Mouse (Mus musculus) spleen, embryonic (tissue): ENCODE results near the gene Abat.

Source experiments
- CTCF ChIA-PET: fragments of 350-600 bp; sonication (Branson Sonifier 250); formaldehyde crosslinking; loops from one replicate; lab custom pipeline; 2022; lab: Charles Lee

The Abat gene

DNA sequence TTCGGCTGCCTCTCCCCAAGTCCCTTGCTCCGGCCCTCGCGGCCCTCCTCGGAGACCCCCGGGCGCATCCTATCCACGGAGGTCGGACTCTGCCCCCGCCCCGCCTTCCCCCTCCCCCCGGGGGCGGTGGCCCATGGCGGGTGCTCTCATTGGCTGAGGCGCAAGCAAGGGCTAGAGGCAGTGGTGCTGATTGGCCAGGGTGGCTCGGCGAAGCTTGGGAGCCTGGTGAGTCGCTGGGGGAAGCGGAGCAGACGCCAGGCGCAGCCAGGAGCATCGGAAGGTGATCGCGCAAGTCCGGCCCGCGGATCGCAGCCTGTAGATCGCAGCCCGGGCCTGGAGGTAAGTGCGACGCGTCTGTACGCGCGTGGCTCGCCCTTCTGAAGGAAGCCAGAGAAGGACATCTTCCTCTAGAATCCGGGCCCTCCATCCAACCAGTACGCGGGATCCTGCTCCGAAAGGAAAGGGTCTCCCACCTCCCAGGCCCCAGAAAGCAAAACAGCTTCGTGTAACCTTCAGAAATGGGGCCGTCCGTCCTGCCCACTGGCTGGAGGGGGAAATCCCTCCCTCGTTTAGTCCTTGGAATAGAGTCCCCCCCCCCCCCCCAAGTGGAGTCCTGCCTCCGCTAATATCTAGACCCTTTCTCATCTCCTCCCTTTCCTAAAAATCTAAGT is at the start of gene Abat:
Gene Abat (plus strand): TSS at position 194 of the 671 bp plus-strand sequence.
- CTCF ChIA-PET = no interaction called here

DNA sequence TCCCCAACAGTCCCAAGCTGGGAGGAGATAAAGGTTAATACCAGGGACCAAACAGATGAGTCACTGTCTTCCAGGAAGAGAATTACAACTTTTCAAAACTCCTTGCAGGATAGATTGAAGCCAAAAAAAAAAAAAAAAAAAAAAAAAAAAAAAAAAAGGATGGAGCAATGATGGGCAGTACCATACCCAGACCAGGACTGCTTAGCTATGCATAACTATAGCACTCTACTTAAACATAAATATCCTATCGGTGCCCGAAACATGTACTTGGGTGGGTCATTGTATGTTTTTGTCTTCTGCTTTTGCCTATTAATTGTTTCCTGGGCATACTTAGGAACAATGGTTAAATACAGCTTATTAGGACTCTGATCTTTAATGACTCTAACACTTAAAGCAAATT is 43.1 kb upstream of the Abat start:
- CTCF ChIA-PET = interaction anchor here (0.6 to 0.7 kb wide), 2 partner anchors 10 to 13 kb away, joined by 6 to 11 read pairs; no protein-coding TSS in a partner anchor

DNA sequence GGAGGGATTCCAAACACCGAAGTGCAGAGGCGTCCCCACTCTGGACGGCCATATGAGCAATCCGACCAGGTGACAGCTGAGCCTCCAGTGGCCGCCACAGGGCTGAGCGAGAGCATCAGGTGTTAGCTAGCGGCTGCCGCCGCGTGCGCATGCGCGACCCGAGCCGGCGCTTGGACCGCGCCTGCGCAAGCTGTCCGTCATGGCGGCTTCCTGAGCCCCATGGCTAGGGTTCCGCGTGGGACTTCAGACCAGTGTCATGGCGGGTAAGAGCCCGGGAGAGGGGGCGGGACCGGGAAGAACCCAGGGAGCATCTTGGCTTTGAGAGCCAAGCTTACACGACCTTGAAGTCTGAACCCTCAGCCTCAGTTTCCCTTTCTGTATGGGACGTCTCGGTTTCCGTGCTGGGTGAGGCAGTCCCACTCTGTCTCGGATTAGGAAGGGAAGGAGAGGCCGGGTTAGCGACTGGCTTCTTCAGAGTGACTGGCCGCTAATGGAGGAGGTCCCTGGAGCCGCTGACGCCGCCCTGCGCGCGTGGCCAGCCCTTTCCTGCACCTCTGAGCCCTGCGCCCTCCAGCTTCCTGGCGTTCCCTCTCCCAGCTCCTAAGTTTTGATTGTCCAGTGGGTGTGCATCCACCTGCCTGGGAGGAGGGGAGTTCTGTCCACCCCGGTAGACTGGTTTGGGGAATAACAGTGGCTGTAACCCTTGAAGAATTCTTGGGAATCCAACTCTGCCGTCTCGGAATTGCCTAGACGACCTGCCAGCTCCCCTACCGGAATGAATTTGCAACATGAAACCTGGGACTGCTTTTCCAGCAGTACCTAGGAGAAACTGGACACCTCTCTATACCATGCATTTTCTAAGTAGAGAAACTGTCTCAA is 42.4 kb upstream of the Abat start, which contains the start of gene Mettl22:
Gene Mettl22 (plus strand): TSS at position 186 of the 879 bp plus-strand sequence.
- CTCF ChIA-PET = interaction anchor here (0.6 to 0.7 kb wide), 2 partner anchors 9 to 14 kb away, joined by 6 to 11 read pairs; no protein-coding TSS in a partner anchor

DNA sequence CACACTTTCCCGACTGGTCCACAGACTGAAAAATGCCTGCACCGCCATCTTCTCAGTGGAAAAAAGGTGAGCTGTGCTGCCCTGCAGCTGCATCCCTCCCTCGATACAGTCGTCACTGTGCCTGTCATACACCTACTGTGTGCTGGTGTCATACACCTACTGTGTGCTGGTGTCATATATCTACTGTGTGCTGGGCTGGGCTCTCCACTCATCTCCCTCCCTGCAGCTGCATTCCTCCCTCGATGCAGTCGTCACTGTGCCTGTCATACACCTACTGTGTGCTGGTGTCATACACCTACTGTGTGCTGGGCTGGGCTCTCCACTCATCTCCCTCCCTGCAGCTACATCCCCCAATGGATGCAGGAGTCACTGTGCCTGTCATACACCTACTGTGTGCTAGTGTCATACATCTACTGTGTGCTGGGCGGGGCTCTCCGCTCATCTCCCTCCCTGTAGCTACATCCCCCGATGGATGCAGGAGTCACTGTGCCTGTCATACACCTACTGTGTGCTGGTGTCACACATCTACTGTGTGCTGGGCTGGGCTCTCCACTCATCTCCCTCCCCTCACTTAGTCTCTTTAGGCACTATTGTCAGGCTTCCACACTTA is 25.7 kb upstream of the Abat start:
- CTCF ChIA-PET = no interaction called here

DNA sequence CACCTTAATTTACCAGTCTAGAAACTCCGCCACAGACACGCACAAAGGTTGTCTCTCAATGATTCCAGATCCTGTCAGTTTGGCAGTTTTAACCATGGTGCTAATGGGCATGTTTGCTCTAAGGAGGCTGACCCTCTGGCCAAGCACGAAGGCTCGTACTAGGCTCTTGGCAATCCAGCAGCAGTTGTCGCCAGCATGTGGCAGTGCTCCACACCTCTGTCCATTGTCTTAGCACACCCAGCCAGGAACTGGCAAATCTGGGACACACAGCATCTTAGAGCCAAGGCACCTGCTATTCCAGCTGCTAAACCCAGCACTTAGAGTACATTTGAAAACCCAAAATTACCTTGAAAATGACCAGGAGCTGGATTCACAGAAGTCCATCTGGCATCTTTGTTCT is 23.9 kb upstream of the Abat start:
- CTCF ChIA-PET = no interaction called here

DNA sequence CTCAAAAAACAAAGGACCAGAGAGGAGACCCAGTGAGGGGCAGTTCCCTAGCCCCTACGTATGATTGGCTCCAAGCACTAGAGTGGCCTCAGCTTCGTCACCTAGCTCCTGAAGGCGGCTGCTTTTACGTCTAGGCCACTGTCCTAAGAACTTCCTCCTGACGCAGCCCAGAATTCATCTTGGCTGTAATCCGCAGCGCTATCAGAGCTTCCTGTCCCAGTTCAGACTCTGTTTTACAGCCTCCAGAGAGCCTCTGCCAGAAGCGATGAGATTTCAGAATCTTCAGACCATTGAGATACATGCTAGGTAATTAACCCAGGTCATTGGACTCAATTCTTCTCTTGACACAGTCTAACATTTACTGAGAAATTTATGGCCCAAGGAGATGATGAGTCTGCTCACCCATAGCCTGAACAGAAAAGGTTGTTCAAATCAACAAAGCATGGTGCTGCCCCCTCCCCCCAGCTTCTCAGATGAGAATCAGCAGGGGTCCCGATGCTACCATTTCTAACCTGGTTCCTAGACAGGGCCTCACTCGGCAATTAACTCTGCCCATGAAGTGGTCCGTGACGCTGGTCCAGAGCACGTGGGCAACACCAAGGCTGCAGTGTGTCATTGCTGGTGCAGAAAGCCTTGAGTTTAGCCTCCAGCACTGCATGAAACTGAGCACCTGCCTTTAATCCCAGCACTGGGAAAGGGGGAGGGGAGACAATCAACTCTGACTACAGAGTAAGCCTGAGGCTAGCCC is 21.3 kb upstream of the Abat start:
- CTCF ChIA-PET = no interaction called here

DNA sequence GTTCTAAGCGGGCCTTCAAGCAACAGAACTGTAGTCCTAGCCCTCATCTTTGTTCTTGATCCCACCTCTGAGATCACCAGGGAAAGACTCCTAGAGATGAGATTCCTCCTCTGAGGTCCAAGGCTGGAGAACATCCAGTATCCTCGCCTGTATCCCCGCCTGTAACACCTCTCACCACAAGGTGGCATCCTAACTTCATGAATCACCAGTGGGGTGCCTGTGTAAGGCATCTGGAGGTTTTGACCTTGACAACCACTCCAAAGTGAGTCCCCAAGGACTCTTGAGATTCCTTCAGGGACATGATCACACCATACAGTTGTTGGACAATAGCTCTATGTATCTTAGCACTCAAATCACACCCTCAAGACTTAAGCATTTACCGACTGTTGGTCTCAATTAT is 19.0 kb upstream of the Abat start:
- CTCF ChIA-PET = interaction anchor here (0.6 to 1.7 kb wide), 2 partner anchors 180 to 357 kb away, joined by 5 to 14 read pairs; no protein-coding TSS in a partner anchor

DNA sequence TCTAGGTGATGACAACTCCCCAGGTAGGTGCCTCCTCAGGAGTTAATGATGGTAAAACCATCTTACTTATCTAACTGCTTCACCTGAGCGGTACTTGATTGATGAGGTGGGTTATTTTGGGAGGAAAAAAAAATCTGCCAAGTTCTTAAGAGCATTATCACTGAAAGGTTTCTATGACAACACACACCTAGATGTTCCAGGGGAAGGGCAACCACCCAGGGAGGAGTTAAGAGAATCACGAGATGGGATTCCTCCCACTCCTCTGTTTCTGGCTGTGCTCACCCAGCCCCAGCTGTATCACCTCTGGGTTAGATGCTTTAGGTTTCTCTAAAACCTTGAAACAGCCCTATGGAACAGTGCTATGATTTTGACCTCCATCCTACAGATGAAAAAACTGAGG is 16.3 kb upstream of the Abat start:
- CTCF ChIA-PET = no interaction called here

DNA sequence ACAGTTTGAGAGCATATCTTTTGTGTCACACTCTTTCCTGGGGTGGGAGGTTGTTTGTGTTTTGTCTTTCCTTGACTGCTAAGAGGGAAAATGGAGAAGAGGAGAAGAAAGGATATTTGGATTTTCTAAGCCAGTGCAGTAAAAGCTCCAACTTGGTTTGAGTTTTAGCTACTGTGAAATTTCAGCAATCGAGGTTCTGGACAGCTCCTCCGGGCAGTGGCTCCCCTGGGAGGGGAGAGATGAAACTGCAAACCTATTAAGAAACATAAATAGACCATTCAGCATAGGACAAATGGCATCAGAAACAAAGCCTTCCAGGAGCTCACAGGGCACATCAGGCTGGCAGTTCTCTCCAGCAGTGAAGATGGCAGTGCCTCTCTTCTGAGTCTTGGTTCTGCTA is 9.0 kb upstream of the Abat start:
- CTCF ChIA-PET = no interaction called here

DNA sequence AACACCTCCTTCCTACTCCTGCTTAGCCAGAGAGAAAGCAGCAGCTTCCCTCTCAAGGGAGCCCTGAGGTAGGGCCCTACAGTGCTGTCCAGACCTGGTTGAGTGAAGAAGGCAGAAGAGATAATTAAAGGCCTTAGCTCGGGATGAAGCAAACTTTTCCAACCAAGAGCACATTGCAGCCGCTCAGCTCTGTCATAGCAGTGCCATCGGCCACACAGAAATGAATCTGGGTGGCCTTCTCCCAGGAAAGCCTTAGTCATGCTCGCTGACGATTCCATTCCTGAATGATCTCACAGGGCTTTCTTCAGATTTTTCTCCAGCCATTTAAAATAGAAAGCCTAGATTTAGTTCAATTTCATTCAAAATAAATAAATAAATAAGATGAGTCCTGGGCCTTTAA is 3.3 kb upstream of the Abat start:
- CTCF ChIA-PET = no interaction called here

DNA sequence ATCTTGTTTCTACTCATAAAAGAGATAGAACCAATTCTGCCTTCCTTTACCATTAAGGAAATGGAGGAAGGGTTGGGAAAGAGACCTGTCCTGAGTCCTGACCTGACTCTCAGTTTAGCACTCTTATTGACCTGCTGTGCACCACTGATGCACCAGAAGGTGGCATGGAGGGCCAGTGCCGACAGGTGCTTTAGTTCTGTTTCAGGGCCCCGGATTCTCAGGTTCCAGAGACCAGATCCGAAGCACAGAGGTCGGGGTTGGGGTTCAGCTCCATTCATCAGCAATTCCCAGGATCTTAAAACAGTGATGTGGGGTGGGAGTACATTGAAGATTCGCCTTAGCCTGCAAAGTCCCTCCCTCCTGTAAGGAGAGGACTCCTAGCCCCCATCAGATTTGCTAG is 399 bp upstream of the Abat start:
- CTCF ChIA-PET = no interaction called here

DNA sequence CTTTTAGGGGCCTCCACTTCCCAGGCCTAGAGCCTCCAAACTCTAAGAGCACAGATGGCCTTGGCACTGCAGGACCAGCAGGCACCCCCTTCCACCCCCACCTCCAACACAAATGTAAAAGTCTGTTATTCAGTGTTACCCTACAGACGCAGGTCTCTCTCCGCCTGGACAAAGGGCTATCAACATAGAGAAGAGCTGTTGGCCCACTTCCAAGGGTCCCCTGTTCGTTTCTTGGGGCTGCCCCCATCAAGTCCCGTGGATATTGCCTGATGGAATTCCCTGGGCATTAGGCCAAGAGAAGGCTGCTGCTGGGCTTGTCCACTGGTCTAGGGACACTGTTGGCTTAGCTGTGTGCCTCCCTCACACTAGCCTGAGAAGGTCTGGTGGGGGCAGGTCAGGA is 951 bp downstream of the Abat start:
- CTCF ChIA-PET = no interaction called here

DNA sequence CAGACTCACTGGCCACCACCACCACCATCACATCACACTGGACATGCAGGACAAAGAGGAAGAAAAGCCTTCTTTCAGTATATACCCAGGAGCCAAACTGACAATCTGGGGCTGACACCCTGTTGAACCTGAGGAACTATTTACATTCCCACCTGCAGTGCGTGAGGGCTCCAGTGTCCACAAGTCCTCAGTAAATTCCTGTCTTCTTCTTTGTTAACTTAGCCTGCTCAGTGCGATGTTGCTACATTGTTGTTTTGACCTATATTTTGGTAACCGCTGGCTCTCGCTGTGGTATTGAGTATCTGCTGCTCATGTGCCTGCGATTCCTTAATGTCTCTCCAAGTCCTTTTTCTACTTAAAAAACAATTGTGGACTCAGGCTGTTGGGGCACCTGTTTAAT is 7.3 kb downstream of the Abat start:
- CTCF ChIA-PET = no interaction called here

DNA sequence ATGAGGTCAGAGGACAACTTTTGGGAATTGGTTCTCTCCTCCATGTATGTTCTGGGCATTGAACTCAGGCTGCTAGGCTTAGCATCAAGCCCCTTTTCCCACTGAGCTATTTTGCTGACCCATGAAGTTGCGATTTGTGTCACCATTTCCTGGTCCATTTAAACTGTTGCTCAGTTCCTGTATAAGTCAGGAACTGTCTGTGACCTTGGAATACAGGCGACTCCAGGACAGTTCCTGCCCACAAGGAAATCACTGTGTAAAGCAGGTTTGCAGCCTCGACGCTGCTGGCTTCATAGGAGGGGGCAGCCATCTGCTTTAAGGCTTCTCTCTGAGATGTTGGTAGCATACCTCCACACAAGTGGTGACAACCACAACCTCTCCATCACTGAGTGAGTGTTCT is 8.1 kb downstream of the Abat start:
- CTCF ChIA-PET = no interaction called here

DNA sequence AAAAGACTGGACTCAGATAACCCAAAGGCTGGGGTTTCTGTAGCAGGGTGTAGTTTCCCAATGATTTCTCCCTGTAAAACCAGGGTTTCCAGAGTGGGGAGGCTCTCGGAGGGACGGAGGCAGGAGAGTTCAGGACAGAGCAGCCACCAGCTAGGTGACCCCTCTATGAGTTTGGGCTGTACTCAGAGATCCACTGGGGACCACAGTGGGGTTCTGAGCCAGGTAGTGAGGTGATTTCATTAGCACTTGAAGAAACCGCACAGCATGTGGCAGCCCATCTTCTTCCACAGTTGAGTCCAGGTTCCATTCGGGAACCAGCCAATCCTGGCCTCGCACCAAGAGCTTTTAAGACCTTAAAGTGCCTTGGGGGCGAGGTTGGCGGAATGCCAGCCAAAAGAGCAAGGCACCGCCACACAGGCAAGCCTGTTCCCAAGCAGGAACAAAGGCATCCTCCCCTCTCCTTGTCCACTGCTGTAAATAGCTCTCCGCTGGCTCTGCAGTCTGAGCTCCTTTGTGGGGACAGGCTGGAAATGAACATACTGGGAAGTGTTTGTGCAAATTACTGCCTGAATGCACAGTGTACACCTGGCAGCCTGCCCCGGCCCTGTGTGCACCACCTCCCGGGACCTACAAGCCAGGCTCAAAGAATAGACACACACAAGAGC is 10.4 kb downstream of the Abat start:
- CTCF ChIA-PET = no interaction called here

DNA sequence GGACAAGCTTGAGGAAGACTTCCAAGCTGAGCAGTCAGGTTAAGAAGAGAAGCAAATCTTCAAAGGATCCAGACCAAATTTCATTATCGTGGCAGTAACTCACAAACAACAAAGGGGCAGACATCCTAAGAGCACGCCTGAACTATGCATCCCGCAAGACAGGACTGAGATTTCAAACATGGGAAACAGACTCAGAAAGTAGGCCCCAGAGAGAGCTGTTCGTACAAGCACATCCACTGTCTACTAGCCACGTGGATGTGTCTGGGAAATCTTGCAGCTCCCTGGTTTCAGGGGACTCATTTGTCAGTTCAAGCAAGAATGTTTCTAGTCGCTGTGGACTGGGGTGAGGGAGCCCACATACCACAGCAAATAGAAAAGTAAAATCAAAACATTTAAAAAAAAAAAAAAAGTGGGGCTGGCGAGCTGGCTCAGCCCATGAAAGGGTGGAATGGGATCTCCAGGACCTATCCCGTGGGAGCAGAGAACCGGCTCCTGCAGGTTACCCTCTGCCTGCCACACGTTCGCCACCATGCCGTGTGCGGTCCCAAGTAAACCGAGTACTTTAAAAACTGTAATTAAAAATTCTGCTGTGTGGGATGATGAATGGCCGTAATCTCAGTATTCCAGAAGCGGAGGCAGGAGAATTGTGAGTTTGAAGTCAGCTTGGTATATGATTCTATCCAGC is 11.1 kb downstream of the Abat start:
- CTCF ChIA-PET = no interaction called here

DNA sequence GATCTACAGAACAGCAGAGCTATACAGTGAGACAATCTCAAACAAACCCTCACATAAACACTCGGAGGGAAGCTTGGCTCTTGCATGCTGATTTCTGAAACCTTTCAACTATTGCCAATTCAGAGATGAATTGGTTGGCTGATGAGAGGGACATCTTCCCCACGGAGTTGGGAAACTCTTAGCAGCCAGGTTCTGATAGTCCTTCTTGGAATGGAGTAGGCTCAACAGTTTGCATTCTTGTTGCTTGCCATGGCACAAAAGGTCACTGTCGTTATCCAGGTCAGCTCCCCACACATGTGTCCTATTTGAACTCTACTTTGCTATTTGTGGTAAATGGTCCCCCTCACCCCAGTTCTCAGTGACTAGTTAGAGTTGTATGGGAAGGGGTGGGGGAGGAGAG is 12.1 kb downstream of the Abat start:
- CTCF ChIA-PET = no interaction called here

DNA sequence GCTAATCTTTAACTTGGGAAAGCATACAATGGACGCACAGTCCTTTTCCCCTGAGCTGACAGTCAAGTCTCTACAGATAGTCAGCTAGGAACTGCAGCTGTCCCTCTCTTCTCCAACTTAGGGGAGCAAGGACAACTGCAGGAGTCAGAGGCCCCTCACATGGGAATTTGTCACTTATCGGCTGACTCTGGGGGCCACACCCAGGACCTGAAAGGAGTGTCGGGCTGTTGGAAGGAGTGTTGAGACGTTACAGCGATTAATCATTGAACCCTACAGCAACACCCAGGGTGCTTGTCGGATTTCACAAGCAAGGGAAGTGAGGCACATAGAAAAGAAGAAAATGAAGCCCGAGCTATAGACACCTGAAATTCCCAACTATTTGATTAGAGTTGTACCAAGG is 12.6 kb downstream of the Abat start:
- CTCF ChIA-PET = no interaction called here

DNA sequence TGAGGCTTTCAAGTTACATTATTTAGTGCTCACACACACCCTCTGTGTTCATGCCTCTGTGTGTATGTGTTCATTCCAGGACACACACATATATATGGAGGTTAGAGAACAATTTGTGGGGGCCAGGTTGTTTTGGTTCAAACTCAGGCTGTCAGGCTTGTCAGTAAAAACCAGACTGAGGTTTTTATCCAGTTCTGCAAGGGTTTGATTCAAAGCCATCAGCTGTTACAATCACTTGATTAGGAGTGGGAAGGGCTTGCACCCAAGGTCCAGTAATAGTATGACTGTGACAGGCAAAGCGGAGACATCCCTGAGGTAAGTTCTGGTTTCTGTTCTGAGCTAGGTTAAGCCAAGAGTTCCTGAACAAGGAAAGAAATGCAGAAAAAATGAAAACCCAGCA is 16.2 kb downstream of the Abat start:
- CTCF ChIA-PET = no interaction called here

DNA sequence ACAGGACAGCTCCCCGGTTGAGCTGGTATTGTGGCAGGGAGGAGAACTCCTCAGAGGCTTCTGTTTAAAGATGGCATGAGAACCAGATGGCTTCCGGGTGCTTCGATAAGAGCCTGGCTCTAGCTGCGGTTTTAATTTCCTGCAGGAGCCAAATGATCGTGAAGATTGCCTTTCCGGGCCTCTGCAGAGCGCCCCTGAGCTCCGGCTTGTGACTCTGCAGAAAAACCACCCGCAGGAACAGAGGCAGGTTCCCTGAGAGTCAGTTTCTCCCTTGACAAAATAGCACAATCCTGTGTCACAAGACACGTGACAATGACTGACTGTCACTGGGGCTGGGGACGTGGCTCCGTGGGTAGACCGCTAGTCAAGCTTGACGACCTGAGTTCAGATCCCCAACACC is 16.8 kb downstream of the Abat start:
- CTCF ChIA-PET = no interaction called here

DNA sequence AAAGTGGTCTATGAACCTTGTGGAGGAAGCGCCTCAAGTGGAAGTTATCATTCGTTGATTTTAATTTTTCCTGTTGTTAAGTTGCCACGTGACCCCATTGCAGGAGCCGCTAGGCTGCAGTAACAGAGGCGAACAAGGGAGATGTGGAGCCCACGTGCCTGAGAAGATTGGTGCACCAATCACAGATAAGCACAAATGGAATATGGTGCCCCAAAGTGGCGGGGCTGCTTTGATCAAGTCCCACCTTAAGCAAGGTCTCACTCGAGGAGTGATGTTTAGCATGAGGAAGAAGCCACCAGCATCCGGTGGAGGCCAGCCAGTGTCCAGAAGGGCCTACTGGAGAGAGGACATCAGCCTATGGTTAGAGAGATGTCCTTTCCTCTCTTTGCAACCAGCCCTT is 19.2 kb downstream of the Abat start:
- CTCF ChIA-PET = no interaction called here
